8 mouse cellular contexts compared by ENCODE assay signal in genomic region chr10:69571422-69571821, GRCm38 (mm10).
A peak's percentile ranks its signal among the peaks of the same experiment; 100 is the strongest.
DNase-seq lines count a peak whose midpoint lies in the region; ATAC-seq and TF ChIP-seq lines count a peak whose summit lies in the region.

No protein-coding gene starts in this region.

- H3K4me2 ChIP-seq in heart, embryonic 12.5 days, result peak overlapping the region; percentile 73
- H3K4me2 ChIP-seq in forebrain, postnatal 0 days (ENCODE audit: low read depth), result peak overlapping the region; percentile 38
- peak overlapping the region; percentile 54 for H3K4me2 ChIP-seq in liver, embryonic 16.5 days (ENCODE audit: low read depth, low read length)

- H3K9ac ChIP-seq in heart, embryonic 12.5 days, result peak overlapping the region; percentile 66
- no peak overlapping the region for H3K9ac ChIP-seq in forebrain, postnatal 0 days
- H3K9ac ChIP-seq in liver, embryonic 16.5 days (ENCODE audit: low read depth, low read length), result no peak overlapping the region

- 3% methylated on average over 8 of the region's 8 CpGs for WGBS in heart, embryonic 12.5 days
- whole genome bisulfite sequencing in forebrain, postnatal 0 days, result 4% methylated on average over 8 of the region's 8 CpGs
- WGBS in liver, embryonic 16.5 days (ENCODE audit: insufficient replicate concordance), result 1% methylated on average over 8 of the region's 8 CpGs

- H3K36me3 ChIP-seq in heart, embryonic 12.5 days, result no peaks in the 10 kb centered on the region
- H3K36me3 ChIP-seq in forebrain, postnatal 0 days (ENCODE audit: insufficient read depth), result no peaks in the 10 kb centered on the region
- no peaks in the 10 kb centered on the region for H3K36me3 ChIP-seq in liver, embryonic 16.5 days (ENCODE audit: control insufficient read depth, insufficient read depth)

- H3K9me3 ChIP-seq in heart, embryonic 12.5 days (replicated peaks), result no peaks in the 10 kb centered on the region
- H3K9me3 ChIP-seq in forebrain, postnatal 0 days (ENCODE audit: low read length), result no peaks in the 10 kb centered on the region
- H3K9me3 ChIP-seq in liver, embryonic 16.5 days (replicated peaks; ENCODE audit: control insufficient read depth, low read length), result no peaks in the 10 kb centered on the region

- no peak for TF ChIP-seq CTCF in forebrain, postnatal 0 days (IDR thresholded peaks at IDR 0.05; ENCODE audit: low read depth)

- DNase-seq in heart, postnatal 4 days, result no peak
- peak; percentile 33 for DNase-seq in ZHBTc4 (ENCODE audit: low read depth, low spot score)
- no peak for DNase-seq in forebrain, postnatal 0 days
- DNase-seq in right cerebral cortex, postnatal 25 days, result no peak
- no peak for DNase-seq in gastrocnemius, postnatal 25 days
- DNase-seq in ovary, postnatal 36 days (ENCODE audit: low spot score), result no peak

- H3K4me3 ChIP-seq in heart, embryonic 12.5 days, result peak overlapping the region; percentile 36
- 0 out of 2 replicates have a peak overlapping the region, but pooled peaks have one; percentile 1 for H3K4me3 ChIP-seq in forebrain, postnatal 0 days (ENCODE audit: low read depth, low read length)
- peak overlapping the region; percentile 40 for H3K4me3 ChIP-seq in liver, embryonic 16.5 days (ENCODE audit: low read depth, low read length)

- peak overlapping the region; percentile 65 for H3K27ac ChIP-seq in heart, embryonic 12.5 days (ENCODE audit: poor library complexity, severe bottlenecking)
- peak overlapping the region; percentile 15; the same call in 1 of the 2 replicates for H3K27ac ChIP-seq in forebrain, postnatal 0 days (ENCODE audit: low read depth, low read length)
- H3K27ac ChIP-seq in liver, embryonic 16.5 days (ENCODE audit: low read length), result no peak overlapping the region

- H3K27me3 ChIP-seq in heart, embryonic 12.5 days (replicated peaks), result no peaks in the 10 kb centered on the region
- H3K27me3 ChIP-seq in forebrain, postnatal 0 days (ENCODE audit: insufficient read depth, low read length), result no peaks in the 10 kb centered on the region
- no peaks in the 10 kb centered on the region; the same call in 1 of the 2 replicates for H3K27me3 ChIP-seq in liver, embryonic 16.5 days (ENCODE audit: control insufficient read depth, insufficient read depth, low read depth, low read length)

- no peak for ATAC-seq in heart, embryonic 12.5 days (ENCODE audit: insufficient number of reproducible peaks, low FRiP score)
- no peak for ATAC-seq in forebrain, postnatal 0 days
- ATAC-seq in liver, embryonic 16.5 days (ENCODE audit: low read depth), result no peak

- peaks cover 71% of the 10 kb centered on the region for H3K4me1 ChIP-seq in heart, embryonic 12.5 days (replicated peaks)
- H3K4me1 ChIP-seq in forebrain, postnatal 0 days (ENCODE audit: insufficient read depth), result peaks cover 13% of the 10 kb centered on the region
- no peaks in the 10 kb centered on the region for H3K4me1 ChIP-seq in liver, embryonic 16.5 days (ENCODE audit: control insufficient read depth, low read depth, low read length)
